9 mouse cellular contexts compared by ENCODE assay signal in the genomic region with DNA sequence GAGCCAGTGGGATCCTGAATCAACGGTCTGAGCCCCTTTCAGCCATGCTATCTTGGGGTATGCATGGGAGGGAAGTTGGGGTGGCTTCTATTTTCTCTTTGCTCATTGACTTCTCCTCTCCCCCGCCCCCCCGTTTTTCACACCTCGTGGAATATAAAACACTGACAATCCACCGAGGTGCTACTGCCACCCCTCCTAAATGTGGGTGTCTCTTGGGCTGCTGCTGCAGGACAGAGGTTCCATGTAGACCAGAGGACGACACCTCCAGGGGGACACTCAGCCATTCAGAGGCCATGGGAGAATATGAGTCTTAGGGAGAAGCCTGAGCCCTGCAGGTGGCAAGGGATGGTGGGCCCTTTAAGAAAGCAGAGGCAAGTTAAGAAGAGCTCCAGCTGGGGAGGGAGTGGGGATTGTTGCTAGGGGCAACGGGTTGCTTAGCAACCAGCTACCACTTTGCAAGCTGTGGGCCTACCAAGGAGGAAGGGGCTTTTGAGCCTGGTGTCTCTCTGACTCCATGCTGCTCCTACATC. TPM values are rescaled to one million over a fixed set of nuclear protein-coding genes. Genes with fewer than 3 reads are reported as not detected.
DNase-seq lines count a peak whose midpoint lies in the region; ATAC-seq and TF ChIP-seq lines count a peak whose summit lies in the region.
"Had no signal": no experiment of that assay in that cellular context is flagged by ENCODE, and none has a peak within 500 bp of the region (broad histone marks: within the 10 kb centered on the region; RNA-seq: fewer than 3 reads in every experiment).

No protein-coding gene starts in this region.

- no peak overlapping the region for H3K4me3 ChIP-seq in liver, embryonic 16.5 days (ENCODE audit: low read depth, low read length)
- no peak overlapping the region for H3K4me3 ChIP-seq in liver, embryonic 12.5 days
- H3K4me3 ChIP-seq in hindbrain, embryonic 14.5 days (replicated peaks; ENCODE audit: low read length): no peak overlapping the region
- H3K4me3 ChIP-seq in thymus, adult 2 months (ENCODE audit: control insufficient read depth, insufficient read depth, low read length): no peak overlapping the region
- H3K4me3 ChIP-seq in heart, adult 2 months: no peak overlapping the region
- H3K4me3 ChIP-seq in heart, embryonic 10.5 days: no peak overlapping the region

- H3K9ac ChIP-seq in liver, embryonic 16.5 days (ENCODE audit: low read depth, low read length): no peak overlapping the region
- no peak overlapping the region for H3K9ac ChIP-seq in liver, embryonic 12.5 days
- H3K9ac ChIP-seq in hindbrain, embryonic 14.5 days: no peak overlapping the region
- H3K9ac ChIP-seq in heart, adult 2 months (ENCODE audit: low read depth, low read length): no peak overlapping the region

- no peak for TF ChIP-seq CTCF in thymus, adult 2 months (IDR thresholded peaks at IDR 0.05; ENCODE audit: borderline replicate concordance, control insufficient read depth, extremely low read depth, insufficient read depth, low read length, poor library complexity)
- no peak for TF ChIP-seq CTCF in heart, adult 2 months (IDR thresholded peaks at IDR 0.05)

- no peaks in the 10 kb centered on the region for H3K9me3 ChIP-seq in liver, embryonic 16.5 days (replicated peaks; ENCODE audit: control insufficient read depth, low read length)
- H3K9me3 ChIP-seq in liver, embryonic 12.5 days (replicated peaks): no peaks in the 10 kb centered on the region
- H3K9me3 ChIP-seq in hindbrain, embryonic 14.5 days (ENCODE audit: control insufficient read depth, low read length): no peaks in the 10 kb centered on the region
- H3K9me3 ChIP-seq in heart, embryonic 10.5 days: no peaks in the 10 kb centered on the region

- TF ChIP-seq EP300 in heart, adult 2 months (IDR thresholded peaks at IDR 0.05; ENCODE audit: insufficient read depth, low read depth, low read length): no peak

- intact Hi-C loops in heart, adult 2 months (cut with DNase I): no loop called here

- peaks cover 48% of the 10 kb centered on the region for H3K4me1 ChIP-seq in liver, embryonic 16.5 days (ENCODE audit: control insufficient read depth, low read depth, low read length)
- H3K4me1 ChIP-seq in liver, embryonic 12.5 days: peaks cover 38% of the 10 kb centered on the region
- peaks cover 61% of the 10 kb centered on the region for H3K4me1 ChIP-seq in hindbrain, embryonic 14.5 days (replicated peaks; ENCODE audit: control insufficient read depth, insufficient read depth, low read length)
- peaks cover 45% of the 10 kb centered on the region for H3K4me1 ChIP-seq in thymus, adult 2 months (replicated peaks; ENCODE audit: control insufficient read depth, insufficient read depth, low read length)
- no peaks in the 10 kb centered on the region for H3K4me1 ChIP-seq in heart, adult 2 months (ENCODE audit: control insufficient read depth, insufficient read depth, low read length)
- H3K4me1 ChIP-seq in heart, embryonic 10.5 days: 0 out of 2 replicates have a peak, but pooled peaks cover 1% of the 10 kb centered on the region

- H3K27me3 ChIP-seq in liver, embryonic 16.5 days (ENCODE audit: control insufficient read depth, insufficient read depth, low read depth, low read length): no peaks in the 10 kb centered on the region
- peaks cover 33% of the 10 kb centered on the region for H3K27me3 ChIP-seq in liver, embryonic 12.5 days (replicated peaks)
- H3K27me3 ChIP-seq in hindbrain, embryonic 14.5 days (ENCODE audit: control insufficient read depth, insufficient read depth, low read length): no peaks in the 10 kb centered on the region
- H3K27me3 ChIP-seq in thymus, adult 2 months (ENCODE audit: control insufficient read depth, insufficient read depth, low read length): no peaks in the 10 kb centered on the region
- no peaks in the 10 kb centered on the region for H3K27me3 ChIP-seq in heart, adult 2 months (ENCODE audit: control insufficient read depth, insufficient read depth, low read length)
- H3K27me3 ChIP-seq in heart, embryonic 10.5 days (ENCODE audit: insufficient read depth, poor library complexity, severe bottlenecking): peaks cover 90% of the 10 kb centered on the region
- H3K27me3 ChIP-seq: CH12.LX had no signal

- H3K4me2 ChIP-seq in liver, embryonic 16.5 days (ENCODE audit: low read depth, low read length): no peak overlapping the region
- no peak overlapping the region for H3K4me2 ChIP-seq in liver, embryonic 12.5 days
- H3K4me2 ChIP-seq in hindbrain, embryonic 14.5 days (replicated peaks): peak overlapping the region; percentile 31

- no peak for ATAC-seq in liver, embryonic 16.5 days (ENCODE audit: low read depth)
- ATAC-seq in liver, embryonic 12.5 days: no peak
- ATAC-seq in hindbrain, embryonic 14.5 days (ENCODE audit: low FRiP score): peak; percentile 80

- peak; percentile 90 for DNase-seq in hindbrain, embryonic 14.5 days (ENCODE audit: low spot score)
- DNase-seq in mesoderm, embryonic 11.5 days (ENCODE audit: low read depth, low spot score): peak; percentile 89
- peak; percentile 56 for DNase-seq in thymus, adult 2 months
- no peak for DNase-seq in heart, adult 2 months
- DNase-seq in testis, postnatal 10 days (ENCODE audit: low spot score): no peak
- DNase-seq in heart, embryonic 10.5 days (ENCODE audit: low spot score): no peak

- H3K36me3 ChIP-seq in liver, embryonic 16.5 days (ENCODE audit: control insufficient read depth, insufficient read depth): peaks cover 6% of the 10 kb centered on the region; the same call in 1 of the 2 replicates
- peaks cover 16% of the 10 kb centered on the region for H3K36me3 ChIP-seq in liver, embryonic 12.5 days
- peaks cover 25% of the 10 kb centered on the region for H3K36me3 ChIP-seq in hindbrain, embryonic 14.5 days (replicated peaks; ENCODE audit: control insufficient read depth, insufficient read depth)
- peaks cover 35% of the 10 kb centered on the region for H3K36me3 ChIP-seq in thymus, adult 2 months (ENCODE audit: control insufficient read depth, insufficient read depth, low read length)
- H3K36me3 ChIP-seq in heart, adult 2 months (ENCODE audit: control insufficient read depth, insufficient read depth, low read length): no peaks in the 10 kb centered on the region
- H3K36me3 ChIP-seq in heart, embryonic 10.5 days: no peaks in the 10 kb centered on the region

- H3K27ac ChIP-seq in liver, embryonic 16.5 days (ENCODE audit: low read length): peak overlapping the region; percentile 63; the same call in 1 of the 2 replicates
- no peak overlapping the region for H3K27ac ChIP-seq in liver, embryonic 12.5 days
- H3K27ac ChIP-seq in hindbrain, embryonic 14.5 days: peak overlapping the region; percentile 77
- H3K27ac ChIP-seq in thymus, adult 2 months (ENCODE audit: control insufficient read depth, insufficient read depth, low read length): no peak overlapping the region
- H3K27ac ChIP-seq in heart, adult 2 months: no peak overlapping the region
- no peak overlapping the region for H3K27ac ChIP-seq in heart, embryonic 10.5 days

- WGBS in liver, embryonic 16.5 days (ENCODE audit: insufficient replicate concordance): 59% methylated on average over 7 of the region's 7 CpGs
- 49% methylated on average over 7 of the region's 7 CpGs for WGBS in liver, embryonic 12.5 days (ENCODE audit: insufficient replicate concordance)
- 21% methylated on average over 7 of the region's 7 CpGs for WGBS in hindbrain, embryonic 14.5 days
- WGBS in thymus, adult 2 months: 87% methylated on average over 7 of the region's 7 CpGs
- 42% methylated on average over 7 of the region's 7 CpGs for WGBS in heart, adult 2 months
- 40% methylated on average over 7 of the region's 7 CpGs for WGBS in heart, embryonic 10.5 days

- no peaks in the 10 kb centered on the region for H3K79me2 ChIP-seq in heart, adult 2 months (replicated peaks; ENCODE audit: control insufficient read depth, insufficient read depth, low read length)

- no peak for TF ChIP-seq POLR2A in thymus, adult 2 months (IDR thresholded peaks at IDR 0.05; ENCODE audit: control insufficient read depth, extremely low read depth, insufficient read depth, low read length, poor library complexity)
- no peak for TF ChIP-seq POLR2A in heart, adult 2 months (IDR thresholded peaks at IDR 0.05; ENCODE audit: insufficient read depth, low read depth, low read length)

RNA-seq across cellular contexts. Expression of a gene that starts 5.5 kb away (rescaled TPM):
- polyA plus RNA-seq in liver, embryonic 16.5 days (2015; fragmentation: Nextera tagmentation; extraction: Ambion mirVana): 21.1 and 24.5 TPM in 2 replicates
- polyA plus RNA-seq in liver, embryonic 12.5 days (2016; fragmentation: Nextera tagmentation; extraction: Ambion mirVana): 19.5 and 20.6 TPM in 2 replicates
- 57.3 and 61.0 TPM in 2 replicates for polyA plus RNA-seq in hindbrain, embryonic 14.5 days (2014; fragmentation: Nextera tagmentation; extraction: Ambion mirVana)
- polyA plus RNA-seq in thymus, adult 2 months (2012; rRNA removed): 767 and 809 TPM in 2 replicates
- total RNA-seq in heart, adult 2 months (2021): under 1 TPM; 0.23 to 0.64 TPM
- polyA plus RNA-seq in heart, adult 2 months (2012; rRNA removed): 2.7 and 4.5 TPM in 2 replicates
- 2.0 and 3.1 TPM in 2 replicates for polyA plus RNA-seq in heart, embryonic 10.5 days (2016; fragmentation: Nextera tagmentation; extraction: Ambion mirVana)

RNA-seq across cellular contexts. Expression of a gene that starts 18.4 kb away (rescaled TPM):
- 4.9 and 5.5 TPM in 2 replicates for polyA plus RNA-seq in liver, embryonic 16.5 days (2015; fragmentation: Nextera tagmentation; extraction: Ambion mirVana)
- polyA plus RNA-seq in liver, embryonic 12.5 days (2016; fragmentation: Nextera tagmentation; extraction: Ambion mirVana): 3.6 and 4.2 TPM in 2 replicates
- 0.21 and 0.41 TPM in 2 replicates for polyA plus RNA-seq in hindbrain, embryonic 14.5 days (2014; fragmentation: Nextera tagmentation; extraction: Ambion mirVana)
- polyA plus RNA-seq in thymus, adult 2 months (2012; rRNA removed): 6.3 and 6.9 TPM in 2 replicates
- total RNA-seq in heart, adult 2 months (2021): 1 to 10 TPM; 6.1 to 6.4 TPM
- polyA plus RNA-seq in heart, adult 2 months (2012; rRNA removed): 5.4 and 8.6 TPM in 2 replicates
- 1.6 and 2.9 TPM in 2 replicates for polyA plus RNA-seq in heart, embryonic 10.5 days (2016; fragmentation: Nextera tagmentation; extraction: Ambion mirVana)

RNA-seq across cellular contexts. Expression of a gene that starts 31.0 kb away (rescaled TPM):
- 1.6 and 2.2 TPM in 2 replicates for polyA plus RNA-seq in liver, embryonic 16.5 days (2015; fragmentation: Nextera tagmentation; extraction: Ambion mirVana)
- 1.5 and 2.1 TPM in 2 replicates for polyA plus RNA-seq in liver, embryonic 12.5 days (2016; fragmentation: Nextera tagmentation; extraction: Ambion mirVana)
- 1.4 and 1.5 TPM in 2 replicates for polyA plus RNA-seq in hindbrain, embryonic 14.5 days (2014; fragmentation: Nextera tagmentation; extraction: Ambion mirVana)
- polyA plus RNA-seq in thymus, adult 2 months (2012; rRNA removed): 42.6 and 56.8 TPM in 2 replicates
- total RNA-seq in heart, adult 2 months (2021): 1 to 10 TPM; 4.0 to 4.1 TPM
- 16.3 and 19.3 TPM in 2 replicates for polyA plus RNA-seq in heart, adult 2 months (2012; rRNA removed)
- polyA plus RNA-seq in heart, embryonic 10.5 days (2016; fragmentation: Nextera tagmentation; extraction: Ambion mirVana): 0.99 and 1.5 TPM in 2 replicates

RNA-seq across cellular contexts. Expression of a gene that starts 43.9 kb away (rescaled TPM):
- 5.7 and 6.3 TPM in 2 replicates for polyA plus RNA-seq in liver, embryonic 16.5 days (2015; fragmentation: Nextera tagmentation; extraction: Ambion mirVana)
- polyA plus RNA-seq in liver, embryonic 12.5 days (2016; fragmentation: Nextera tagmentation; extraction: Ambion mirVana): 9.2 and 10.4 TPM in 2 replicates
- 5.4 TPM in 2 replicates for polyA plus RNA-seq in hindbrain, embryonic 14.5 days (2014; fragmentation: Nextera tagmentation; extraction: Ambion mirVana)
- 68.0 and 77.5 TPM in 2 replicates for polyA plus RNA-seq in thymus, adult 2 months (2012; rRNA removed)
- total RNA-seq in heart, adult 2 months (2021): 1 to 10 TPM; 8.1 to 8.6 TPM
- polyA plus RNA-seq in heart, adult 2 months (2012; rRNA removed): 23.3 and 24.0 TPM in 2 replicates
- polyA plus RNA-seq in heart, embryonic 10.5 days (2016; fragmentation: Nextera tagmentation; extraction: Ambion mirVana): 6.7 and 9.7 TPM in 2 replicates

RNA-seq across cellular contexts. Expression of a gene that starts 48.4 kb away (rescaled TPM):
- 0.15 and 0.20 TPM in 2 replicates for polyA plus RNA-seq in liver, embryonic 16.5 days (2015; fragmentation: Nextera tagmentation; extraction: Ambion mirVana)
- polyA plus RNA-seq in liver, embryonic 12.5 days (2016; fragmentation: Nextera tagmentation; extraction: Ambion mirVana): 0.22 and 0.31 TPM in 2 replicates
- polyA plus RNA-seq in hindbrain, embryonic 14.5 days (2014; fragmentation: Nextera tagmentation; extraction: Ambion mirVana): 16.6 and 16.7 TPM in 2 replicates
- 1.6 and 2.0 TPM in 2 replicates for polyA plus RNA-seq in thymus, adult 2 months (2012; rRNA removed)
- total RNA-seq in heart, adult 2 months (2021): under 1 TPM; 0.61 to 0.86 TPM
- 1.4 and 1.8 TPM in 2 replicates for polyA plus RNA-seq in heart, adult 2 months (2012; rRNA removed)
- 0.31 and 0.48 TPM in 2 replicates for polyA plus RNA-seq in heart, embryonic 10.5 days (2016; fragmentation: Nextera tagmentation; extraction: Ambion mirVana)

Comparison
In these comparisons a context has a peak if more than half of its experiments do, and no peak if none do; other contexts are left out.
1. H3K27ac ChIP-seq: peak in liver, embryonic 16.5 days (single experiment) and hindbrain, embryonic 14.5 days (single experiment); none in liver, embryonic 12.5 days (single experiment), thymus, adult 2 months (single experiment), heart, adult 2 months (single experiment) and heart, embryonic 10.5 days (single experiment).
2. DNase-seq: peak in hindbrain, embryonic 14.5 days (single experiment), mesoderm, embryonic 11.5 days (single experiment) and thymus, adult 2 months (single experiment); none in heart, adult 2 months (0 of 2), testis, postnatal 10 days (single experiment) and heart, embryonic 10.5 days (single experiment).
3. RNA of a gene that starts 5.5 kb away (polyA plus RNA-seq): 767 to 809 TPM in thymus, adult 2 months; 57.3 to 61.0 TPM in hindbrain, embryonic 14.5 days, 21.1 to 24.5 TPM in liver, embryonic 16.5 days, 19.5 to 20.6 TPM in liver, embryonic 12.5 days, 2.7 to 4.5 TPM in heart, adult 2 months and 2.0 to 3.1 TPM in heart, embryonic 10.5 days; every median in the first group is over 10 times any median in the second.